9 mouse cellular contexts compared by ENCODE assay signal in genomic region chr13:56806776-56807490, GRCm38 (mm10). TPM values are rescaled to one million over a fixed set of nuclear protein-coding genes. Genes with fewer than 3 reads are reported as not detected.
DNase-seq lines count a peak whose midpoint lies in the region; ATAC-seq lines count a peak whose summit lies in the region.
"Had no signal": no experiment of that assay in that cellular context is flagged by ENCODE, and none has a peak within 500 bp of the region (broad histone marks: within the 10 kb centered on the region; RNA-seq: fewer than 3 reads in every experiment).

No protein-coding gene starts in this region.

- no peaks in the 10 kb centered on the region for H3K9me3 ChIP-seq in forebrain, embryonic 14.5 days (replicated peaks; ENCODE audit: control insufficient read depth, low read length)
- no peaks in the 10 kb centered on the region for H3K9me3 ChIP-seq in liver, embryonic 15.5 days (replicated peaks)
- no peaks in the 10 kb centered on the region for H3K9me3 ChIP-seq in neural tube, embryonic 15.5 days (replicated peaks)

- H3K4me3 ChIP-seq in forebrain, embryonic 14.5 days (ENCODE audit: low read depth, low read length) = peak overlapping the region; percentile 21
- no peak overlapping the region for H3K4me3 ChIP-seq in liver, embryonic 15.5 days (replicated peaks)
- peak overlapping the region; percentile 26 for H3K4me3 ChIP-seq in neural tube, embryonic 15.5 days (replicated peaks)

- peak; percentile 46 to 60 for DNase-seq in CD8-positive naive resting alpha-beta T cell, adult 2 months (ENCODE audit: low read depth in 2 of 2, low spot score in 2 of 2)
- DNase-seq in c-Kit-positive CD71-positive TER-119-positive erythroid progenitor cells, embryonic 14.5 days (ENCODE audit: low spot score) = peak; percentile 29
- peak; percentile 94 for DNase-seq in forebrain, embryonic 14.5 days (ENCODE audit: low spot score)
- DNase-seq in heart, postnatal 10 days = peak; percentile 89 to 93
- DNase-seq in kidney, postnatal 4 days = peak; percentile 95 to 96
- peak; percentile 78 for DNase-seq in testis, postnatal 14 days (ENCODE audit: low spot score)

- H3K4me2 ChIP-seq in forebrain, embryonic 14.5 days (ENCODE audit: low read length) = peak overlapping the region; percentile 51
- H3K4me2 ChIP-seq in liver, embryonic 15.5 days = peak overlapping the region; percentile 47
- H3K4me2 ChIP-seq in neural tube, embryonic 15.5 days = peak overlapping the region; percentile 56

- H3K27me3 ChIP-seq in forebrain, embryonic 14.5 days (replicated peaks; ENCODE audit: control insufficient read depth, insufficient read depth, low read length) = no peaks in the 10 kb centered on the region
- H3K27me3 ChIP-seq in liver, embryonic 15.5 days = no peaks in the 10 kb centered on the region
- H3K27me3 ChIP-seq in neural tube, embryonic 15.5 days (replicated peaks) = no peaks in the 10 kb centered on the region

- peaks cover 4% of the 10 kb centered on the region; the same call in 1 of the 2 replicates for H3K4me1 ChIP-seq in forebrain, embryonic 14.5 days (ENCODE audit: control insufficient read depth, insufficient read depth, low read length)
- H3K4me1 ChIP-seq in liver, embryonic 15.5 days (replicated peaks) = no peaks in the 10 kb centered on the region
- peaks cover 7% of the 10 kb centered on the region for H3K4me1 ChIP-seq in neural tube, embryonic 15.5 days

- 0 out of 2 replicates have a peak overlapping the region, but pooled peaks have one; percentile 44 for H3K9ac ChIP-seq in forebrain, embryonic 14.5 days (ENCODE audit: low read length)
- H3K9ac ChIP-seq in liver, embryonic 15.5 days = no peak overlapping the region
- H3K9ac ChIP-seq in neural tube, embryonic 15.5 days (replicated peaks) = peak overlapping the region; percentile 33; the same call in 1 of the 2 replicates

- no peaks in the 10 kb centered on the region for H3K36me3 ChIP-seq in forebrain, embryonic 14.5 days (ENCODE audit: control insufficient read depth, insufficient read depth, low read length)
- no peaks in the 10 kb centered on the region for H3K36me3 ChIP-seq in liver, embryonic 15.5 days (replicated peaks)
- H3K36me3 ChIP-seq in neural tube, embryonic 15.5 days = no peaks in the 10 kb centered on the region

- WGBS in forebrain, embryonic 14.5 days = 9% methylated on average over 27 of the region's 27 CpGs
- 8% methylated on average over 27 of the region's 27 CpGs for WGBS in liver, embryonic 15.5 days (ENCODE audit: insufficient replicate concordance)
- 11% methylated on average over 27 of the region's 27 CpGs for WGBS in neural tube, embryonic 15.5 days

- peak; percentile 72; the same call in 1 of the 2 replicates for ATAC-seq in forebrain, embryonic 14.5 days
- ATAC-seq in liver, embryonic 15.5 days (ENCODE audit: insufficient read depth) = no peak
- peak; percentile 87 for ATAC-seq in neural tube, embryonic 15.5 days (ENCODE audit: low FRiP score)

- intact Hi-C loops in heart, postnatal 10 days (cut with DNase I) = loop anchor here (1.0 to 5.0 kb wide), 4 partner anchors 120 to 462 kb away; no protein-coding TSS in a partner anchor

- H3K27ac ChIP-seq in forebrain, embryonic 14.5 days (ENCODE audit: low read depth, low read length) = no peak overlapping the region
- H3K27ac ChIP-seq in liver, embryonic 15.5 days (replicated peaks) = no peak overlapping the region
- H3K27ac ChIP-seq in neural tube, embryonic 15.5 days (replicated peaks) = peak overlapping the region; percentile 62
- H3K27ac ChIP-seq: macrophage had no signal

RNA-seq across cellular contexts. Expression of gene Gm45623, which starts 53.3 kb away (rescaled TPM):
- 0.85 and 1.1 TPM in 2 replicates for polyA plus RNA-seq in forebrain, embryonic 14.5 days (2014; fragmentation: Nextera tagmentation; extraction: Ambion mirVana)
- under 1 TPM in 1 of 2 experiments, not detected in 1; 0.22 TPM for total RNA-seq in heart, postnatal 10 days (2021)
- not detected in 2 replicates for polyA plus RNA-seq in liver, embryonic 15.5 days (2015; fragmentation: Nextera tagmentation; extraction: Ambion mirVana)
- polyA plus RNA-seq in neural tube, embryonic 15.5 days (2015; fragmentation: Nextera tagmentation; extraction: Ambion mirVana) = 2.1 and 2.7 TPM in 2 replicates
- polyA plus RNA-seq: macrophage had no signal

Comparison
In these comparisons a context has a peak if more than half of its experiments do, and no peak if none do; other contexts are left out.
1. DNase-seq: peak in every context shown above with its lines; median percentile 96 in kidney, postnatal 4 days; 94 in forebrain, embryonic 14.5 days; 91 in heart, postnatal 10 days; 78 in testis, postnatal 14 days; 53 in CD8-positive naive resting alpha-beta T cell, adult 2 months; 29 in c-Kit-positive CD71-positive TER-119-positive erythroid progenitor cells, embryonic 14.5 days.